Mouse (Mus musculus) testis, adult 2 months (tissue): Measurements from ENCODE around the gene Rem2.

Experiments used
- CTCF ChIP-seq: fragments of 200-500 bp; IDR thresholded peaks from 2 replicates; pipeline ENCODE4 v1.5.1; 2012; ENCODE audit warnings: low read depth, mild to moderate bottlenecking, inconsistent platforms, low read length, moderate library complexity; ENCODE audit not compliant: control insufficient read depth, insufficient read depth, insufficient replicate concordance
- POLR2A ChIP-seq: fragments of 200-500 bp; IDR thresholded peaks from 2 replicates; pipeline ENCODE4 v1.6.1; 2012; ENCODE audit warnings: low read depth, mild to moderate bottlenecking, inconsistent platforms, low read length, moderate library complexity; ENCODE audit not compliant: control insufficient read depth

DNA sequence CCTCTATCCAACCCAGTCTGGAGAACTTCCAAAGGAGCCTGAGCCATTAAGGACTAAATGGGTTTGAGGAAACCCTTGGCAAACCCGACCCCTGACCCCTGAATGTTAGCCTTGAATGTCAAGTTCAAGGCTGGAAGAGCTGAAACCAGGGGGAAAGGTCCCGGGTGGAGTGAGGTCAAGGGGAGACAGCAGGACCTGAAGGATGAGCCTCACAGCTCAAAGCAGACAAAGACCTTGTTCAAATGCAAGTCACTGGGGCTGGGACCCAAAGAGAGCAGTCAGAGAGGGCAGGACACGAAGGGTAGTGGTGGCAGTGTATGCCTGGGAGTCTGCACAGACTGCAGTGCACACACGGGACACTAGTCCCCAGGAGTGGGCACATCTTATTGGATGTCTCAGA lies 34.5 kb upstream of the Rem2 start:
- no peak for TF ChIP-seq CTCF
- no peak for TF ChIP-seq POLR2A
